ENCODE assay signal across 14 mouse cellular contexts in the genomic region with DNA sequence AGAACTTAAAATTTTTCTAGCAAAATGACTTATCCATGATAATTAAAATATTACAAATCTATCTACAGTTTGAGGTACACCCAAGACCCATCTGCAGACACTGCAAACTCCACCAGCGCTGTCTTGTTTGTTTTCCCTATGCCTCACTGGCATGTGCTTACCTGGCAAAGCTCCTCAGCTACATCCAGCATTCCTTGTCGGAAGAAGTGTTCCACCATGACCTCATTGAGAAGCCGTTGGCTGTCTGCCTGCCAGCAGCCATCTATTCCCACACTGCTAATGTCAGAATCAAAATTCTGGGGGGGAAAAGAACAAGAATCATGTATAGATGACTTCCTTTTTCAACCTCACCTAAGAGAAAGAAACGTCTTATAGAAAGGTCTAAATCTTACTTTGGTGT. TPM values are rescaled to one million over a fixed set of nuclear protein-coding genes. Genes with fewer than 3 reads are reported as not detected.
DNase-seq lines count a peak whose midpoint lies in the region; ATAC-seq and TF ChIP-seq lines count a peak whose summit lies in the region.
"Had no signal": no experiment of that assay in that cellular context is flagged by ENCODE, and none has a peak within 500 bp of the region (broad histone marks: within the 10 kb centered on the region; RNA-seq: fewer than 3 reads in every experiment).

No protein-coding gene starts in this region.

- H3K27me3 ChIP-seq in heart, adult 2 months (ENCODE audit: control insufficient read depth, insufficient read depth, low read length), result no peaks in the 10 kb centered on the region
- H3K27me3 ChIP-seq in heart, embryonic 10.5 days (ENCODE audit: insufficient read depth, poor library complexity, severe bottlenecking), result no peaks in the 10 kb centered on the region
- no peaks in the 10 kb centered on the region for H3K27me3 ChIP-seq in midbrain, embryonic 13.5 days
- H3K27me3 ChIP-seq: CH12.LX; liver, embryonic 15.5 days; megakaryocyte, embryonic 14.5 days had no signal

- peaks cover 16% of the 10 kb centered on the region for H3K36me3 ChIP-seq in heart, adult 2 months (ENCODE audit: control insufficient read depth, insufficient read depth, low read length)
- H3K36me3 ChIP-seq in heart, embryonic 10.5 days, result peaks cover 34% of the 10 kb centered on the region
- H3K36me3 ChIP-seq in midbrain, embryonic 13.5 days, result peaks cover 28% of the 10 kb centered on the region

- H3K4me1 ChIP-seq in heart, adult 2 months (ENCODE audit: control insufficient read depth, insufficient read depth, low read length), result peaks cover 3% of the 10 kb centered on the region
- no peaks in the 10 kb centered on the region for H3K4me1 ChIP-seq in heart, embryonic 10.5 days
- no peaks in the 10 kb centered on the region for H3K4me1 ChIP-seq in midbrain, embryonic 13.5 days (replicated peaks)

- H3K4me2 ChIP-seq in midbrain, embryonic 13.5 days (replicated peaks), result no peak overlapping the region
- H3K4me2 ChIP-seq: liver, embryonic 15.5 days had no signal

- 35% methylated on average over 4 of the region's 4 CpGs for WGBS in heart, adult 2 months
- 83% methylated on average over 4 of the region's 4 CpGs for WGBS in heart, embryonic 10.5 days
- 91% methylated on average over 4 of the region's 4 CpGs for WGBS in midbrain, embryonic 13.5 days

- H3K4me3 ChIP-seq in heart, adult 2 months, result no peak overlapping the region
- H3K4me3 ChIP-seq in heart, embryonic 10.5 days, result no peak overlapping the region
- no peak overlapping the region for H3K4me3 ChIP-seq in midbrain, embryonic 13.5 days (replicated peaks)
- H3K4me3 ChIP-seq: liver, embryonic 15.5 days; megakaryocyte, embryonic 14.5 days; myocyte had no signal

- peak; percentile 40 to 54 for DNase-seq in heart, adult 2 months
- DNase-seq in heart, embryonic 10.5 days (ENCODE audit: low spot score), result no peak
- DNase-seq in NIH3T3 (ENCODE audit: low read depth), result peak; percentile 18
- DNase-seq in cerebellum, adult 11 months, result peak; percentile 42
- DNase-seq in heart, postnatal 14 days, result peak; percentile 22 to 50
- no peak for DNase-seq in frontal cortex, postnatal 14 days (ENCODE audit: low spot score in 2 of 2)
- DNase-seq: adrenal gland, postnatal 25 days had no signal

- TF ChIP-seq CTCF in heart, adult 2 months (IDR thresholded peaks at IDR 0.05), result no peak

- H3K9ac ChIP-seq in heart, adult 2 months (ENCODE audit: low read depth, low read length), result no peak overlapping the region
- H3K9ac ChIP-seq in midbrain, embryonic 13.5 days (replicated peaks), result no peak overlapping the region
- H3K9ac ChIP-seq: liver, embryonic 15.5 days had no signal

- no peak for ATAC-seq in midbrain, embryonic 13.5 days

- no peak overlapping the region for H3K27ac ChIP-seq in heart, adult 2 months
- H3K27ac ChIP-seq in heart, embryonic 10.5 days, result no peak overlapping the region
- H3K27ac ChIP-seq in midbrain, embryonic 13.5 days, result no peak overlapping the region
- H3K27ac ChIP-seq: kidney, postnatal 0 days; liver, embryonic 15.5 days; stomach, postnatal 0 days had no signal

- no peak for TF ChIP-seq POLR2A in heart, adult 2 months (IDR thresholded peaks at IDR 0.05; ENCODE audit: insufficient read depth, low read depth, low read length)

- H3K79me2 ChIP-seq in heart, adult 2 months (replicated peaks; ENCODE audit: control insufficient read depth, insufficient read depth, low read length), result peaks cover 2% of the 10 kb centered on the region; the same call in 1 of the 2 replicates

- no peak for TF ChIP-seq EP300 in heart, adult 2 months (IDR thresholded peaks at IDR 0.05; ENCODE audit: insufficient read depth, low read depth, low read length)

- no peaks in the 10 kb centered on the region for H3K9me3 ChIP-seq in heart, embryonic 10.5 days
- no peaks in the 10 kb centered on the region for H3K9me3 ChIP-seq in midbrain, embryonic 13.5 days
- H3K9me3 ChIP-seq: liver, embryonic 15.5 days; megakaryocyte, embryonic 14.5 days had no signal

- intact Hi-C loops in heart, adult 2 months (cut with DNase I), result loop anchor here (5.0 kb wide), 1 partner anchor 203 kb away; no protein-coding TSS in a partner anchor
- intact Hi-C loops in heart, postnatal 14 days (cut with DNase I), result no loop called here

RNA-seq across cellular contexts. Expression of a gene that starts 25.8 kb away (rescaled TPM):
- 10 to 100 TPM; 67.6 to 78.1 TPM for total RNA-seq in heart, adult 2 months (2021)
- polyA plus RNA-seq in heart, adult 2 months (2012; rRNA removed), result 28.2 and 56.9 TPM in 2 replicates
- 9.7 and 11.4 TPM in 2 replicates for polyA plus RNA-seq in heart, embryonic 10.5 days (2016; fragmentation: Nextera tagmentation; extraction: Ambion mirVana)
- 10 to 100 TPM; 73.1 to 80.3 TPM for total RNA-seq in heart, postnatal 14 days (2021)
- 7.0 and 8.0 TPM in 2 replicates for polyA plus RNA-seq in midbrain, embryonic 13.5 days (2015; fragmentation: Nextera tagmentation; extraction: Ambion mirVana)

RNA-seq across cellular contexts. Expression of a gene that starts 41.4 kb away (rescaled TPM):
- total RNA-seq in heart, adult 2 months (2021), result under 1 TPM; 0.13 to 0.25 TPM
- 0.26 and 0.72 TPM in 2 replicates for polyA plus RNA-seq in heart, adult 2 months (2012; rRNA removed)
- 0.11 TPM in 1 of 2 replicates, not detected in the other for polyA plus RNA-seq in heart, embryonic 10.5 days (2016; fragmentation: Nextera tagmentation; extraction: Ambion mirVana)
- total RNA-seq in heart, postnatal 14 days (2021), result 10 to 100 TPM in 1 of 2 experiments, 1 to 10 TPM in 1; 1.1 to 21.2 TPM
- not detected in 2 replicates for polyA plus RNA-seq in midbrain, embryonic 13.5 days (2015; fragmentation: Nextera tagmentation; extraction: Ambion mirVana)
- polyA plus RNA-seq: liver, embryonic 15.5 days; myocyte; stomach, postnatal 0 days had no signal

Comparison
In these comparisons a context has a peak if more than half of its experiments do, and no peak if none do; other contexts are left out.
1. DNase-seq: peak in heart, adult 2 months (2 of 2), NIH3T3 (single experiment), cerebellum, adult 11 months (single experiment) and heart, postnatal 14 days (2 of 2); none in heart, embryonic 10.5 days (single experiment) and frontal cortex, postnatal 14 days (0 of 2).